Mouse (Mus musculus) liver, postnatal 0 days (tissue): ENCODE measurements at regions not wholly inside any gene's neighbourhood (a gene's known extent, or its start where the extent isn't known, plus 50 kb on each side); places are given as distances from the start of the nearest gene placed in this dataset.

Experiments
- ATAC-seq: fragments of 200-750 bp; cut with Nextera tagmentation; 2 replicates; pipeline ENCODE4 v1.8.0; 2017; ENCODE audit warnings: mild to moderate bottlenecking, moderate library complexity
- DNase-seq: peaks from one replicate; pipeline ENCODE4 v3.0.0-alpha.2; 2016
- H3K27ac ChIP-seq: fragments of 300-500 bp; sonication (generic); 2 replicates; pipeline ENCODE4 v1.5.1; 2014; ENCODE audit warnings: antibody characterized with exemption, moderate library complexity, mild to moderate bottlenecking, low read depth
- H3K27me3 ChIP-seq: fragments of 300-500 bp; sonication (generic); 2 replicates; pipeline ENCODE4 v1.6.1; 2014; ENCODE audit warnings: low read length, control low read depth, mixed read lengths; ENCODE audit not compliant: insufficient read depth
- H3K36me3 ChIP-seq: fragments of 300-500 bp; sonication (generic); replicated peaks from 2 replicates; pipeline ENCODE4 v1.6.1; 2014; ENCODE audit warnings: mild to moderate bottlenecking, control low read depth, low read length, moderate library complexity, mixed read lengths; ENCODE audit not compliant: insufficient read depth
- H3K4me1 ChIP-seq: fragments of 300-500 bp; sonication (generic); 2 replicates; pipeline ENCODE4 v1.6.1; 2014; ENCODE audit warnings: antibody characterized with exemption, mild to moderate bottlenecking, control low read depth; ENCODE audit not compliant: insufficient read depth
- H3K4me2 ChIP-seq: fragments of 300-500 bp; sonication (generic); 2 replicates; pipeline ENCODE4 v1.6.1; 2014; ENCODE audit warnings: low read depth, mild to moderate bottlenecking, low read length, moderate library complexity, mixed read lengths
- H3K4me3 ChIP-seq: fragments of 300-500 bp; sonication (generic); 2 replicates; pipeline ENCODE4 v1.5.1; 2014; ENCODE audit warnings: low read depth, low read length
- H3K9ac ChIP-seq: fragments of 300-500 bp; sonication (generic); replicated peaks from 2 replicates; pipeline ENCODE4 v1.6.1; 2014; ENCODE audit warnings: mild to moderate bottlenecking, moderate library complexity
- H3K9me3 ChIP-seq: fragments of 300-500 bp; sonication (generic); 2 replicates; pipeline ENCODE4 v1.6.1; 2016; ENCODE audit warnings: mild to moderate bottlenecking, control low read depth, low read length, mixed read lengths
- CTCF ChIP-seq: sonication (generic); IDR thresholded peaks from 2 replicates; pipeline ENCODE4 v1.5.1; 2016; ENCODE audit warnings: antibody characterized with exemption, low read depth
- EP300 ChIP-seq: IDR thresholded peaks from 2 replicates; pipeline ENCODE4 v1.6.1; 2016; ENCODE audit warnings: antibody characterized with exemption, low read depth, mild to moderate bottlenecking
- WGBS: fragments of 180-500 bp; shearing (Covaris S2); extraction: QIAGEN DNeasy Blood & Tissue Kit; methylation state at CpG from one replicate; pipeline ENCODE4 v1.1.7; 2014; ENCODE audit not compliant: insufficient replicate concordance; 5-methylcytosine and 5-hydroxymethylcytosine counted together

DNA sequence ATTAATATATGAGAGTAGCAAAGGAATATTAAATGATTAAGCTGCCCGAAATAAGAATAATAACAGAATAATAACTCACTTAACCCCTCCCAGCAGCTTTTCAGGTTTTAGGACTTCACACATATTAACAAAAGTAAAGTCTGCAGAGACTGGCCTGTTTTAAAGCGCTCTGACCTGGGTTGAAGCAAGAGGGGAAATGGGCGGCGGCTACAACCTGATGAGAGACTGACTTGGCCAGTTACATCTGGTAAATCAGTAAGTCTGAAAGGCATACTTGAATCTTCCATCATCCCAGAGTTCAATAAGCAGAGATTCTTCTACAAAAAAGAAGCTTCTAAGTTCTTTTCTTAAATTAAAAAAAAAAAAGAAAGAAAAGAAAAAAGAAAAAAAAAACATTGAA, 107.9 kb upstream of the Adgrl4 start:
- Histone ChIP-seq H3K4me2 (no peak overlapping the region), H3K27ac (no peak overlapping the region), H3K4me1 (no peaks in the 10 kb centered on the region), H3K9ac (no peak overlapping the region), H3K27me3 (no peaks in the 10 kb centered on the region), H3K36me3 (no peaks in the 10 kb centered on the region), H3K4me3 (no peak overlapping the region), H3K9me3 (no peaks in the 10 kb centered on the region)
- ATAC-seq (no peak), DNase-seq (no peak)
- WGBS: 77% methylated on average over 4 of the region's 4 CpGs
- TF ChIP-seq EP300: no peak
- no peak for TF ChIP-seq CTCF

DNA sequence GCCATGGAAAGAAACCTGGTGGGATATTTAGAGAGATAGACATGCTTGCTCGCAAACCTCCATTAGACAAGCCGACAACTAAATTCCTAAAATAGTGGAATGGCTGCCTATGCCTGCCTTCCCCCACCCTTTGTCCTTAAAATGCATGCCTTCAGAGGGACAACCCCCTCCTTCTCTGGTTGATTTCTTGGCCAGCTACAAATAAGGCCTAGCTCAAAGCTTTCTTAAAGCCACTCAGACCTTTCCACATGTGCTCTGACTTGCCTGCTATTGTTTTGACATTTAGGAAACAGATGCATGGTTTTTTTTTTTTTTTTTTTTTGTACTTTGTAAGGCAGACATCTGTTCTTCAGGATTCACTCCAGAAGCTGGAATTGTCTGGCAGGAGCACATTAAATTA, 105.8 kb upstream of the Adgrl4 start:
- WGBS: 68% methylated on average over 2 of the region's 2 CpGs
- no peaks in the 10 kb centered on the region for H3K4me1 ChIP-seq
- H3K4me2 ChIP-seq: no peak overlapping the region
- H3K27me3 ChIP-seq: no peaks in the 10 kb centered on the region
- H3K27ac ChIP-seq: no peak overlapping the region
- no peaks in the 10 kb centered on the region for H3K9me3 ChIP-seq
- H3K36me3 ChIP-seq: no peaks in the 10 kb centered on the region
- no peak for DNase-seq
- H3K4me3 ChIP-seq: no peak overlapping the region
- no peak overlapping the region for H3K9ac ChIP-seq
- no peak for ATAC-seq
- TF ChIP-seq CTCF: no peak

DNA sequence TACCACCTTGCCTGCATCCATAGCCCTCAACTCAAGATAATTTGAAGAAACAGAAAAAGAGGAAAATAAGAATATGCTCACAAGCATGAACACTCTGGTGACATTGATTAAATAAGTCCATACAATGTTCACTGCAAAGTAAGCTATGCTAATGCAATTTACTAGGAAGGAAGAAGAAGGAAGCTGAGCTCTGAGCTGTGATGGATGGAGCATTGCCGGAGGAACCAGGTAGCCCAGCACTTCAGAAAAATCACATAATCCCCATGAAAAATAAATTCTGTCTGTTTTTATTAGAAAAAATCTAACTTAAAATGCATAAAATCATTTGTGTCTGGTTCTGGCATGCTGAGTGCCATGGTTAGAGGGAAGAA, 105.4 kb upstream of the Adgrl4 start:
- H3K4me2 ChIP-seq: no peak overlapping the region
- no peaks in the 10 kb centered on the region for H3K36me3 ChIP-seq
- no peak overlapping the region for H3K27ac ChIP-seq
- H3K4me1 ChIP-seq: no peaks in the 10 kb centered on the region
- H3K4me3 ChIP-seq: no peak overlapping the region
- TF ChIP-seq EP300: no peak
- no peak for TF ChIP-seq CTCF
- H3K9me3 ChIP-seq: no peaks in the 10 kb centered on the region
- ATAC-seq: no peak
- no peak for DNase-seq
- WGBS: 90% methylated on average over 1 of the region's 1 CpGs
- H3K9ac ChIP-seq: no peak overlapping the region
- H3K27me3 ChIP-seq: no peaks in the 10 kb centered on the region

DNA sequence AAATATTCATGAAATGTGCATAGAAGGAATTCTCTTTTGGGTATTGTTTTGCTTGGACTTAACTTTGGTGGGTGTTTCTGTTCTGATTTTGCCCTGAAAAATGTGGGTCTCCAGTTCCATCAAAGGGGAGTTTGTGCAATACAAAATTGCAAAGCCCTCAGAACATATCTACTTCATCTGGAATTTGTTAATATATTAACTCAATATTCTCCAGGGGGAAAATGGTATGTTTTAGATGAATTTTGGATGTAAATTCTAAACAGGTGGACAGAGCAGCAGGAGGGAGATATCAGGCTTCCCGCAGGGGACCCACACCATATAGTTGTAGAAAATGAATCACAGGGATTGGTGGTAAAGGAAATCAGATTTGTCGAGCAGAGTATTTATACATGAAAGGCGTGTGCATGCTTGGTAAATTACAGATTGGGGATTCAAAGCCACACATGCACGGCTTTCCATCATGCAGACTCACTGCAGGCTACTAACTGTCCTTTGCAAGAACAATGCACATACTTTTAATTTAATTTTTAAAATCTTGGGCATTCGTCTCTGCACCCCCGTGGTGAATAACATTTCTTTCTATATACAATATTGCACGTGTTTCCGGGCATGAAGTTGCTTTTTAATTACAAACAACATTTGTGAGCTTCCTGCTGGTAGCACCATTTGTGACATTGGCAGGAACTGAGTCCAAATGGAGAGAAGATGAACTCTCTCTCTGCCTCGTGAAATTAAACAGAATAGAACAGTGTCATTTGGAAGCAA, 104.8 kb upstream of the Adgrl4 start:
- Histone ChIP-seq H3K27me3 (no peaks in the 10 kb centered on the region), H3K27ac (no peak overlapping the region), H3K9me3 (no peaks in the 10 kb centered on the region), H3K9ac (no peak overlapping the region), H3K36me3 (no peaks in the 10 kb centered on the region), H3K4me2 (no peak overlapping the region), H3K4me3 (no peak overlapping the region), H3K4me1 (no peaks in the 10 kb centered on the region)
- WGBS: 77% methylated on average over 9 of the region's 9 CpGs
- DNase-seq: no peak
- TF ChIP-seq EP300 (no peak), CTCF (no peak)
- ATAC-seq: no peak

DNA sequence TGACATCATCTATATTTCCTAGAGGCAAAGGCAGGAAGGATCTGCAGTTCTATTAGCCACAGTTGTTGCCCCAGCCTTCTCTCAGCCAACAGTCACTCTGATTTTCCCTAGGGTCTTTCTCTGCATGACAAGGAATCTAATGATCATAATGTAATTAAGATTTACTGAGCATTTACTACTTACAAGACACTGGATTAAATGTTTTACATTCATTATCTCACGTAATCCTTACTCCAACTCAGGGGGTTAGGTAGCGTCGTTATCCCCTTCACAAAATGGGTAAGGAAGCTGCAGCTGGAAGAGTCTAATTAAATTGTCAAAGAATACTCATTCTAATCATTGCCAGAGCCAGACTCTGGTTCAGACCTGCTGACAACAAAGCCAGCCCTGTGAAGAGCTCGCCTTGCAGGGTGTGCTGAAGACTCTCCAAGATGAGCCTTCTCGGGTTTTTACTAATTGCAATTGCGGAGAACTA, 103.8 kb upstream of the Adgrl4 start:
- Histone ChIP-seq H3K9me3 (no peaks in the 10 kb centered on the region), H3K4me2 (no peak overlapping the region), H3K4me1 (no peaks in the 10 kb centered on the region), H3K27ac (no peak overlapping the region), H3K27me3 (no peaks in the 10 kb centered on the region), H3K4me3 (no peak overlapping the region), H3K36me3 (no peaks in the 10 kb centered on the region), H3K9ac (no peak overlapping the region)
- TF ChIP-seq CTCF (no peak), EP300 (no peak)
- WGBS: 79% methylated on average over 6 of the region's 6 CpGs
- DNase-seq (no peak), ATAC-seq (no peak)

DNA sequence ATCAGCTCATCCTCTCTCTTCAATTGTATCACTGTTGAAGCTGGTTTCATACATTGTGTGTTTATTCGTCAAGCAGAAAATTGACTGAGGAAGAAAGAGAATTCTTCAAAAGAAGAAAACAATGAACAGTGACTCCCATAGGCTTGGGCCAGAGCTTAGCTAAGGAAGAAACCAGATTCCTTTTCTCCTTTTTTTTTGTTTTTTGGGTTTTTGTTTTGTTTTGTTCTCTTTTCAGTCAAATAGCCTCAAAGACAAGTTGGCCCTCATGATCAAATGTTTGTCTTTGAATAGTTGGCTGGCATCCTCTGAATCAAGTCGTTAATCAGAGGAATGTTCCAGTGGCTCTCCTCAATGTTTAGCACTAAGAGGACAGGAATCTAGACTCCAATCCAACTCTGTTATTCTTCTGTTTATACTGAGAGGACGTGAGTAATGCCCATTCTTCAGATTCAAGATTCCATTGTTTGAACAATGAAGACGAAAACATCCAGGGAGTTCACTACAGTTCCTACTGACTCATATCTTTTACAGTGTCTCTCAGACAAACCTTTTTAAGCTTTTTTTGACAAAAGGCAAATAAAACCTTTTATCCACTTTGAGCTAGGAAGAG, 86.1 kb upstream of the Adgrl4 start:
- 52% methylated on average over 4 of the region's 4 CpGs for WGBS
- Histone ChIP-seq H3K9me3 (no peaks in the 10 kb centered on the region), H3K36me3 (no peaks in the 10 kb centered on the region), H3K4me3 (no peak overlapping the region), H3K4me2 (no peak overlapping the region), H3K27ac (no peak overlapping the region), H3K27me3 (no peaks in the 10 kb centered on the region), H3K9ac (no peak overlapping the region), H3K4me1 (no peaks in the 10 kb centered on the region)
- no peak for TF ChIP-seq CTCF
- TF ChIP-seq EP300: no peak
- no peak for DNase-seq
- no peak for ATAC-seq

DNA sequence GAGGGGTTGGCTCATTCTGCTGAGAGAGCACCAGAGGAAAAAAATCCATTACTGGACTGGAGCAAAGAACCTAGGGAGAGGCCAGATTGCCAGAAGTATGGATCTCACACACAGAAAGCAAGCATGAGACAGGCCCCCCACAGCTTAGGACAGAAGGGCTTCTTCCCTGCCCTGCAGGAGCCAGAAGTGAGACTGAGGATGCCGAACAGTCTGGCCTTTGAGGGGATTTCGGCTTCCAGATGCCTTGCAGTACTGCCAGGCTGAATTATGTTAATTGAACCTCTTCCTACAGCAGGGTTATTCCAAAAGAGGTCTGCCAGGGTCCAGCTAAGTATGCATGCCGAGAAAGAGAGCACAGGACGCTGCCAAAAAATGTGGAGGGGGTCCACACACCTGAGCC, 71.4 kb upstream of the Adgrl4 start:
- no peak overlapping the region for H3K4me2 ChIP-seq
- no peaks in the 10 kb centered on the region for H3K27me3 ChIP-seq
- H3K4me1 ChIP-seq: no peaks in the 10 kb centered on the region
- no peaks in the 10 kb centered on the region for H3K9me3 ChIP-seq
- DNase-seq (no peak), ATAC-seq (no peak)
- WGBS: 81% methylated on average over 4 of the region's 4 CpGs
- H3K27ac ChIP-seq: no peak overlapping the region
- H3K36me3 ChIP-seq: no peaks in the 10 kb centered on the region
- no peak overlapping the region for H3K4me3 ChIP-seq
- H3K9ac ChIP-seq: no peak overlapping the region
- TF ChIP-seq CTCF (no peak), EP300 (no peak)
